Mouse (Mus musculus): Measurements from ENCODE around the gene Idh1.

DNA sequence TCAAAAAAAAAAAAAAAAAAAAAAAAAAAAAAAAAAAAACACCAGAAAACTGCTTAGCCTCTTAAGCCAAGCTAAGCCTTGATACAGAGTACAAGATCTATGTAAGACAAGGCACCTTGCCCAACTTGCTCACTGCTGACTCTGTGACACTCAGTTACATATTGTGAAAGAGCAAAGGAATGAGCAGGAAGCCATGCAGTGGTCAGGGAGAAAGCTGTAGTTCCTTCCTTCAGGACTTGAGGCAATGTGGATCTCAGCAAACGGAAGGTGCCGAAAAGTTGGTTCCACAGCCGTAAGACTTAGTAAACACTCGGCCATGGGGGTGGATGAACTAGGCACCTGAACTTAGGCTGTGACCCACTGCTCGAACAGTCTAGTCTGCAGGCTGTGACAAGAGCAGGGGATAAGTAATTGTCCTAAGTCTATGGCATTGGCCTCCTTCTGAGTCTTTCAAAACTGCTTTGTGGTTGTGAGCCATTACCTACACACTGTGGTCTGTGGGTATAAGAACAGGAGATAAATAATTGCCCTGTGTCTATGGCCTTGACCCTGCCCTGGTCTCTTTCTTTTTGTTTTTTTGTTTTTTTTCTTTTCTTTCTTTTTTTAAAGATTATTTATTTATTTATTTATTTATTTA, 72.6 kb downstream of the Idh1 start:
- TF ChIP-seq POLR2A (IDR thresholded peaks at IDR 0.05; ENCODE audit: borderline replicate concordance, control insufficient read depth, low read depth, low read length), result no peak
- no peak for TF ChIP-seq CTCF (IDR thresholded peaks at IDR 0.05; ENCODE audit: control insufficient read depth, insufficient read depth, low read length)
